Mouse (Mus musculus) testis, adult 2 months (tissue): ENCODE results near the gene Rbks. TPM values are rescaled to one million over a fixed set of nuclear protein-coding genes. Genes with fewer than 3 reads are reported as not detected.
A peak's percentile ranks its signal among the peaks of the same experiment; 100 is the strongest.

Source experiments
- H3K27ac ChIP-seq: fragments of 200-500 bp; 2 replicates; pipeline ENCODE4 v1.5.1; 2012; ENCODE audit warnings: low read depth, low read length; ENCODE audit not compliant: control insufficient read depth, insufficient read depth
- H3K27me3 ChIP-seq: fragments of 200-500 bp; 2 replicates; pipeline ENCODE4 v1.6.1; 2012; ENCODE audit warnings: mild to moderate bottlenecking, low read length, moderate library complexity; ENCODE audit not compliant: control insufficient read depth, insufficient read depth
- H3K36me3 ChIP-seq: fragments of 200-500 bp; 2 replicates; pipeline ENCODE4 v1.6.1; 2012; ENCODE audit warnings: mild to moderate bottlenecking, low read length; ENCODE audit not compliant: control insufficient read depth, insufficient read depth
- H3K4me1 ChIP-seq: fragments of 200-500 bp; 2 replicates; pipeline ENCODE4 v1.6.1; 2012; ENCODE audit warnings: low read length; ENCODE audit not compliant: control insufficient read depth, insufficient read depth
- H3K4me3 ChIP-seq: fragments of 200-500 bp; 2 replicates; pipeline ENCODE4 v1.5.1; 2012; ENCODE audit warnings: low read depth, mild to moderate bottlenecking, low read length, moderate library complexity, mixed read lengths; ENCODE audit not compliant: control insufficient read depth
- CTCF ChIP-seq: fragments of 200-500 bp; IDR thresholded peaks from 2 replicates; pipeline ENCODE4 v1.5.1; 2012; ENCODE audit warnings: low read depth, mild to moderate bottlenecking, inconsistent platforms, low read length, moderate library complexity; ENCODE audit not compliant: control insufficient read depth, insufficient read depth, insufficient replicate concordance
- POLR2A ChIP-seq: fragments of 200-500 bp; IDR thresholded peaks from 2 replicates; pipeline ENCODE4 v1.6.1; 2012; ENCODE audit warnings: low read depth, mild to moderate bottlenecking, inconsistent platforms, low read length, moderate library complexity; ENCODE audit not compliant: control insufficient read depth
- polyA plus RNA-seq: library from polyadenylated mRNA; depleted of rRNA; stranded (reverse); fragments of >200 nt; gene quantifications from 2 replicates; pipeline ENCODE4 v1.2.3, GENCODE M21; 2012

Rbks gene
- polyA plus RNA-seq, 1 experiment = 19.4 TPM

- H3K27me3 ChIP-seq = no peaks in the 10 kb centered on the region
- TF ChIP-seq CTCF = no peak
- H3K4me3 ChIP-seq = no peak overlapping the region
- no peak overlapping the region for H3K27ac ChIP-seq
- H3K4me1 ChIP-seq = no peaks in the 10 kb centered on the region; the same call in 1 of the 2 replicates
- peaks cover 1% of the 10 kb centered on the region for H3K36me3 ChIP-seq
Observed at GRCm38 (mm10) chr5:31698931-31699330, 1.5 kb upstream of the Rbks start.

GRCm38 (mm10) chr5:31698297-31698726 lies 885 bp upstream of the Rbks start:
- no peaks in the 10 kb centered on the region for H3K27me3 ChIP-seq
- H3K27ac ChIP-seq = peak overlapping the region; percentile 96
- H3K4me3 ChIP-seq = peak overlapping the region; percentile 96
- H3K36me3 ChIP-seq = no peaks in the 10 kb centered on the region; the same call in 1 of the 2 replicates
- H3K4me1 ChIP-seq = no peaks in the 10 kb centered on the region; the same call in 1 of the 2 replicates
- TF ChIP-seq POLR2A (peak; percentile 38; the same call in 1 of the 2 replicates), CTCF (no peak)

GRCm38 (mm10) chr5:31697644-31698296 lies 343 bp upstream of the Rbks start, which contains the start of gene Babam2:
Gene Babam2 (plus strand): TSS chr5:31697684.
- Histone ChIP-seq H3K36me3 (no peaks in the 10 kb centered on the region; the same call in 1 of the 2 replicates), H3K27ac (peak within 1 kb of the TSS; percentile 96), H3K27me3 (no peaks in the 10 kb centered on the region), H3K4me3 (peak within 1 kb of the TSS; percentile 96), H3K4me1 (no peaks in the 10 kb centered on the region; the same call in 1 of the 2 replicates)
- no peak for TF ChIP-seq CTCF
- no peak for TF ChIP-seq POLR2A

GRCm38 (mm10) chr5:31693191-31693590 lies 4.2 kb downstream of the Rbks start:
- no peaks in the 10 kb centered on the region for H3K36me3 ChIP-seq
- no peak overlapping the region for H3K4me3 ChIP-seq
- no peak overlapping the region for H3K27ac ChIP-seq
- H3K27me3 ChIP-seq = no peaks in the 10 kb centered on the region
- no peak for TF ChIP-seq POLR2A
- no peak for TF ChIP-seq CTCF
- no peaks in the 10 kb centered on the region; the same call in 1 of the 2 replicates for H3K4me1 ChIP-seq

- H3K4me1 ChIP-seq = no peaks in the 10 kb centered on the region
- TF ChIP-seq POLR2A = no peak
- TF ChIP-seq CTCF = no peak
- no peak overlapping the region for H3K27ac ChIP-seq
- no peak overlapping the region for H3K4me3 ChIP-seq
- no peaks in the 10 kb centered on the region for H3K36me3 ChIP-seq
- H3K27me3 ChIP-seq = no peaks in the 10 kb centered on the region
Observed at GRCm38 (mm10) chr5:31687972-31688371, 9.5 kb downstream of the Rbks start.

- no peak overlapping the region for H3K27ac ChIP-seq
- no peak overlapping the region for H3K4me3 ChIP-seq
- H3K27me3 ChIP-seq = no peaks in the 10 kb centered on the region
- TF ChIP-seq POLR2A (no peak), CTCF (no peak)
- H3K36me3 ChIP-seq = no peaks in the 10 kb centered on the region
- H3K4me1 ChIP-seq = no peaks in the 10 kb centered on the region
Observed at GRCm38 (mm10) chr5:31686040-31686439, 11.4 kb downstream of the Rbks start.

- H3K4me3 ChIP-seq = no peak overlapping the region
- H3K27me3 ChIP-seq = no peaks in the 10 kb centered on the region
- no peaks in the 10 kb centered on the region for H3K4me1 ChIP-seq
- no peak for TF ChIP-seq CTCF
- no peak for TF ChIP-seq POLR2A
- no peaks in the 10 kb centered on the region for H3K36me3 ChIP-seq
- no peak overlapping the region for H3K27ac ChIP-seq
Observed at GRCm38 (mm10) chr5:31682305-31682704, 15.1 kb downstream of the Rbks start.

GRCm38 (mm10) chr5:31680183-31680582 lies 17.2 kb downstream of the Rbks start:
- no peaks in the 10 kb centered on the region for H3K27me3 ChIP-seq
- H3K4me1 ChIP-seq = no peaks in the 10 kb centered on the region
- no peaks in the 10 kb centered on the region for H3K36me3 ChIP-seq
- H3K4me3 ChIP-seq = no peak overlapping the region
- H3K27ac ChIP-seq = no peak overlapping the region
- TF ChIP-seq CTCF (no peak), POLR2A (no peak)
